Mouse (Mus musculus) ZHBTc4 (cell line): ENCODE measurements around the gene Smyd2.

Experiments
- DNase-seq: peaks from one replicate; pipeline ENCODE4 v3.0.0-alpha.2; 2011; ENCODE audit warnings: low read depth, low spot score

The Smyd2 gene

DNA sequence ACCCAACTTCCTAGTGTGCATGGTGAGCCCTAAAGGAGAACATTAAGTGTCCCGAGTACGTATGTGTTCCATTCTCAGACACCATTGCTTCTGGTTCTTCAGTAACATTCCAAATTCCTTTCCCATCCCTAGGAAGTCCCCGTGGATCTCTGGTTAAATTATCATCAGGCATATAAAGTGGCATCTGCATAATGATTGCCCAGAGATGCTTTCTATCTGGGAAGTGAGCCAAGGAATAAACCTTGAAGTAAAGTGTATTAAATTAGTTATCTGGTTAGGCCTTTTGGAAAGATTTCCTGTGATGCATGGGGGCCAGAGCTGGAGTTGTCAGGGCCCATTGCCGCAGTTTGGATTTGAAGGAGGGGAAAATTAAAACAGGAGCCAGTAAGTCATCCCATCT is 50.1 kb downstream of the Smyd2 start:
- DNase-seq: no peak

DNA sequence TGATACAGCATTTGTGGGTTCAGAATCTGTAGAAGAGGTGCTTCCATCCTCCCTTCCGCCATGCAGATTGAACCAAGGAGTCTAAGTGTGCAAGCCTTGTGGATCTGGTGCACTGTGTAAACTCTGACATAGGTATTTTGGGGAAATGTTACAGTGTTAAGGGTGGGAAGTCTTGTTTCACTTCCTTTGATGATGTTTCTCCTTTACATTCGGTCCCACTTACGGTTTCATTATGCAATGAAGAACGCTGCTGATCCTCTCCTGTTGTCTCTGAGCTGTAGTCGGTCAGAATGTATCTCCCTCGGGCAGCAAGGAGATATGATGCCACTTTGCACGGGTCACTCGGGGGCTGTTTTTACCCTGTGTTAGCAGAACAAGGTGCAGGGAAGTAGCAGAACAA is 50.5 kb downstream of the Smyd2 start:
- DNase-seq: no peak

DNA sequence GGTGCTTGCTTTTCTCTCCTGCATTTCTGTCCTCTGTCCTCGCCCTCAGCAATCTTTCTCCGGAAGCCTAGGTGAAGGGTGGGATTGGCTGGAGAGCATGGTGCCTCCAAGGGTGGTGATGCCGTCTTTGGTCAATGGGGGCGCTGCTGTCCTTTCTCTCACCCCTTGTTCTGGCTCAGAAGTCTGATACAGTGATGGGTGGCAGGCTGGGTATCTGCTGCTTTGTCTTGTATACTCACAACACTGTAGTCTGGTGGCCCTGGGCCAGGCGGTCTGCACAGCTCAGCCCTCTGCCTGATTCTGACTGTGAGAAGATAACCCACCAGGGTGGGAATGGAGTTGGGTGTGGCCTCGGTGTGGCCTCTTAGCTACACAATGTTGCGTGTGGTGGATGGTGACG is 51.6 kb downstream of the Smyd2 start:
- peak; percentile 77 for DNase-seq

DNA sequence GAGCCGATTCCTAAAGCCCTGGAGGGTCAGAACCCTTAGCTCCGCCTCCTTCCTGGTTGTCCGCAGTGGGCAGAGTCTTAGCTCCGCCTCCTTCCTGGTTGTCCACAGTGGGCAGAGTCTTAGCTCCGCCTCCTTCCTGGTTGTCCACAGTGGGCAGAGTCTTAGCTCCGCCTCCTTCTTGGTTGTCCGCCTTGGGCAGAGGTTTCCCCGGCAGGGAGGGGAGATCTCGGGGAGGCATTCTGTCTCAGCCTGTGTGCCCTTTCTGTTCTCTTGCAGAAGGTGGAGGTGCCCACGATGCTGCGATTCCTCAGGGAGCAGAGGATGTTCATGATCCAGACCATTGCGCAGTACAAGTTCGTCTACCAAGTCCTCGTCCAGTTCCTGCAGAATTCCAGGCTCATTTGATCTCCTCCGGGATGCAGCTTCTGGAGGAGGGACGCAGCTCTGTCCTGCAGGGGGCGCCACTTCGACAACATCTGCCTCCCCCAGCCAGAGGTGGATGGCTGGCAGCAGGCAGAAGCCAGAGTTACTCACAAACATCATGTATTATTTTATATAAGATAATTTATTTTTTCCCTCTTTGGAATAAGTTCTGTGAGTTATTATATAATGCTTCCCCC is 52.4 kb downstream of the Smyd2 start:
- peak; percentile 74 for DNase-seq

DNA sequence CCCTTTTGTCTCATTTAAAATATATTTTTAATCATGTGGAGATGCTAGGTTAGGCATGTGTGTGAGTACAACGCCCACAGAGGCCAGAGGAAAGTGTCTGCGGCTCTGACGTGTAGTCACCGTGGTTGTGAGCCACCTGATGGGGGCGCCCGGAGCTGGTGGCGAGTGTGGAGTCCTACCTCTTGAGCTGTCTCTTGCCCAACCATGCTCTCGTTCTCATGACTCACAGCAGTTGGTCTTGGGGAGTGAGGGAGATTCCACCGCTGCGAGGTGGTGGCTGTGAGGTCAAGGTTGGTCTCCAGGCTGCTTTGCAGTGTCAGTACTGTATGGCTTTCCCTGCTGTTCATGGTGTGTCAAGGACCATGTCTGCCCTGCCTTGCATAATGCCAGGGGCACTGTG is 54.1 kb downstream of the Smyd2 start:
- DNase-seq: peak; percentile 74

DNA sequence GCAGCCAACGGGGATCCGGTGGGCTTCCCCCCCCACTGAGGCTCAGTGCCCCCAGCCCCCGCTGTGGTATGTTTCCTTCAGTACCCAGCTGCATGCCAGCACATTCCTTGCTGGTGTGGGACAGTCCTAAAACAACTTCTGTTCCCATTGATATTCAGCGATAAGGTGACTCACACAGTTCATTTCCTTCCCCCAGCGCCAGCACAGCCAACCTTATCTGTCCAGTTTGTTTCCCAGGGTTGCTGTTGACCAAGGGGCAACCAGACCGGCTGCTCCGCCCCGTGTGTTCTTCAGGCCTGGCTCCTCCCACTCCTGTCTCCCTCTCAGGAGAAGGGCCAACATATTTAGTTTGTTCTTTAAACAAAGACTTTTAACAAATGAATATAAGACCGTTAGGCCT is 54.7 kb downstream of the Smyd2 start:
- DNase-seq: no peak

DNA sequence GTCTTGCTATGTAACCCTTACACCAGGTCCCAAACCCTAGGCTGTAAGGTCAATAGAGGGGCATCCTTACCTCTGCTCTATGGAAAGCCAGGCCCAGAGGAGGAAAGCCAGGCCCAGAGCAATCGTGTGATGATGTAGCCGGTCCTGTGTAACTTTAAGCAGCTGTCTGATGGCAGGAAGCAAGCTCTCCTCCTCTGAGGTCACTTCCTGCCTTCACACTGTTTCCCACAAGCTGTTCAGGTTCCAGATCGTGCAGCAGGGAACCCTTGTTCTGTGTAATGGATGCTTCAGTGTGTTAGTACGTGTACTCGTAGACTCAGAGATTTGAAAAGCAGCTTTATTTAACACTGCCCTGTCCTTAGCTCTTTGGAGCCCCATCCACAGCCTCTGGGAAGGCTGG is 55.1 kb downstream of the Smyd2 start:
- DNase-seq: no peak

DNA sequence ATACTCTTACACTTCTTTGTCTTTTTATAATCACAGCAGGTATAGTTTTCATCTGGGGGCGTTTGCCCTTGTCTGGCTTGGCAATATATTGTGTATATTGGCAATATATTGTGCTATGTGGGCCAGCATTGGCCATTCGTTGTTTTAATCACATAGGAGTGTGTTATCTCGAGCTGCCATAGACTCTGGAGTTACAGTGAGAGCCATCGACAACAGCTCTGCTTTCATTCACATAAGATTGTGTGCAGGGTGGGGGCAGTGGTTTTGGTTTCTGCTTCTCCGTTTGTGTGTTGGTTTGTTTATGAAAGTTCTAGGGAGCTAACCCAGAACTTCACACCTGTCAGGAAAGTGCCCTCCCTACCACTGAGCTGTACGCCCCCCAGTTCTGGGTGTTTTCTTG is 55.5 kb downstream of the Smyd2 start:
- no peak for DNase-seq

DNA sequence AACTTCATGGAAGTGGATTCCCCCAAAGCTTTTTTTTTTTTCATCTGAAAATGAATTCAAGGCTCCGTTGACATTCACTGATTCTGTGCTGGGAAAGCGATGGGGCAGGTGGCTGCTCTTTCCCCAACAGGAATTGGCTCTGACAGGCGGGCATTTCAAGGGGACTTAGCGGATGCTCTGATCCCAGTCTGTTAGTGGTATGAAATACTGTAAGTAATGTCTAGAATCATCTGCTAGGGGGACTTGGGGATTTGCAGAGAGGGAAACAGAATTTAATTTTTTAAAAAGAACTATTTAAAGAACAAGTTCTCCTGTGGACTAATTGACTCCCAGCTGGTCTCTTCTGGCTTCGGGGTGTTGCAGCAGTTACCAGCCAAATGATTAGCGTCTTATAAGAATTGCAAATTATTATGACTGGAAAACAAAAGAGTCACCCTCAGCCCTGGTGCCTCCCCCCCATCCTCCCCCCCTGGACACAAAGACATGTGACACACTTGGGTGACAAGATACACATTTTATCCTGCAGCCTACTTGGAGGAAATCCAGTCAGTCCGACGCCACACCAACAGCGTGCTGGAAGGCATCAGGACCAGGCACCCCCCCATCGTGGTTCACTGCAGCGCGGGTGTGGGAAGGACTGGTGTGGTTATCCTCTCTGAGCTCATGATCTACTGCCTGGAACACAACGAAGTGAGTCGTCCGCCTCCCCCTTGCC is 57.2 kb downstream of the Smyd2 start:
- no peak for DNase-seq

DNA sequence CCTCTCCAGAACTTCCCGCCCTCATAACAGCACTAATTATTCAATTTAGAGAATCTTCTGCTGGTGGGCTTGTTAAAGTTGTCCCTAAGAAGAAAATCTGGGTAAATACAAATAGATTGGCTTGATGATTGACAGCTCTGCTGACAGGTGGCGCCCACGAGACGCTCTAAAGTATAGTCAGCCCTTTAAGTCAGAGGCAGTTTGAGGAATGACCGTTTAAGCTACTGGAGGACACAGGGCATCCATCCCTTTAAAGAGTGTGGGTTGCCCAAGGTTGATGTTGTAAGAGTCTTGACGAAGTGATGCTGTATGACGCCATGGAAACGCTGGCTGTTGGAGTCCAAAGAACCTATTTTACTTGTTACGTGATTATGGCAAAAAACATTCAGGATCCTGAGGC is 57.9 kb downstream of the Smyd2 start:
- DNase-seq: no peak

DNA sequence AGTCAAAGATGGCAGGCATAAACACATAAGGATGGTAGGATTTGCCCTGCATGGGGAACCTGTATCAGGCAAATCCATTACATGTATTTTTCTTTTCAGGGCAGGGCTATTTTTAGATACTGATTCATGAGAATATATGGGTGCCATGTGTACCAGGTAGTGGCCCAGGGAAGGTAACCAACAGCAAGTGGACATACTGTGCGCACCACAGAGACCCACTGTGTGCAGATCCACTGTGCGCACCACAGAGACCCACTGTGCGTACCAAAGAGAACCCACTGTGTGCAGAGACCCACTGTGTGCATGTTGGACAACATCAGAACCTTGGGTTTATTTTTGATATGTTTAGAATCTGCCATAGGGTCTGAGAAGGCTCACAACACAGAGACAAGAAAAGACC is 58.4 kb downstream of the Smyd2 start:
- no peak for DNase-seq

DNA sequence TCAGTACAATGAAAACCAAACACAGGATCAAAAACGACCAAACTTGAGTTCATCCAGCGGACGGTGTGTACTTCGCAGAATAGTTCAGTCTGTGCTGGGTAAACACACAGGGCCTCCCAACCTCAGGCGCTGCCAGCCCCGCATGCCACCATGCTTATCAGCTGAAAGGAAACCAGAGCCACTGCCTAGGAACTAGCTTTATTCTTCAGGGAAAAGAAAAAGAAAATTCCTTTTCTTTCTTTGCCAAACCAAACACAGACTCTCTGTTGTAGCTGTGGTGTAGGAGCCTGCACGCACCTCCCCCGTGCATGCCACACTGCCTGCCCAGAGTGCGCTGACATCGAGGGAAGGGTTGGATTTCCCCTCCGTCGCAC is 61.2 kb downstream of the Smyd2 start:
- DNase-seq: no peak

DNA sequence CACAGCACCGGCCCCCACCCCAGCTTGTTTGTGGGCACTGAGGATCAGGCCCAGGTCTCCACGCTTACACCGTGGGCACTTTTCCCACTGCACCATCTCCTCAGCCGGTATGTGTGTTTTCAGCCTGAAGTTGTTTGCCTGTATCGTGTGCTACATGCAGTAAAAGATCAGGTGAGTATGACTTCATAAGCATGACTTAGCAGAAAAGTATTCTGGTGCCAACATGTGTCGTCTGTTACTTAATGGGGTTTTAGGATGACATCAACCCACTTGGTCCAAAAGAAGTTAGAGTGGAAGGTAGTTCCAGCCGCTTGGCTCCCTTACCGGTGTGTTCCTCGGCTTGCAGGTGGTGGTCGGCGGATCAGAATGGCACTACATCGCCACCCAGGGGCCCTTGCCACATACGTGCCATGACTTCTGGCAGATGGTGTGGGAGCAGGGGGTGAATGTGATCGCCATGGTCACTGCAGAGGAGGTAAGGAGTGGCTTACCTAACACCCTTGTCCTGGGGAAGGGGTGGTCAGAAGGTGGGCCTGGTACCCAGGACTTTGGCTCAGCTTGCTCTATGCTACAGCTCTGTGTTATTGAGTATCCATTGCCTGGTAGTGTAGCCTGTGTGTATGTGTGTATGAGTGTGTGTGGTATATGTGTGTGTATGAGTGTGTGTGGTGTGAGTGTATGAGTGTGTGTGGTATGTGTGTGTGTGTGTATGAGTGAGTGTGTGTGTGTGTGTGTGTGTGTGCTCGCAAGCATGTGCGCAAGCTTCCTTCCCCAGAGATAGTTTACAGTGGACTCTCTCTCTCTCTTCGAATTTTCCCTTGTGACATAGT is 61.8 kb downstream of the Smyd2 start:
- DNase-seq: no peak

DNA sequence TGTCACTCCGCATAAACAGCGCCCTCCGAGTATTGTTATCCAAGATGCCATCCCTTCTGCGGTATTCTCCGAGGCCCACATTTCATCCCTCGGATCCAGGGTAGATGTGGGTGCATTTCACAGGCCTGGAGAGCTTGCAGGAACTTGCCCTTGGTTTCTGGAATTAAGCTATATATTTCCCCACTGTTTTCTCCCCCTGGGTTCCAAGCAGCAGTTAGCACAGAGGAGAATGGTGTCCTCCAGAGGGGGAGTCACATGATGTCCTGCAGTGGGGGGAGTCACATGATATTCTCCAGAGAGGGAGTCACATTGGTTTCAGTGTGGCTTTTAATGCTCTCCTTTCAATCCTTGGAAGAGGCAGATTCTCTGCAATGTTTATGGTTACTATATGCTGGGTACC is 63.8 kb downstream of the Smyd2 start:
- no peak for DNase-seq

DNA sequence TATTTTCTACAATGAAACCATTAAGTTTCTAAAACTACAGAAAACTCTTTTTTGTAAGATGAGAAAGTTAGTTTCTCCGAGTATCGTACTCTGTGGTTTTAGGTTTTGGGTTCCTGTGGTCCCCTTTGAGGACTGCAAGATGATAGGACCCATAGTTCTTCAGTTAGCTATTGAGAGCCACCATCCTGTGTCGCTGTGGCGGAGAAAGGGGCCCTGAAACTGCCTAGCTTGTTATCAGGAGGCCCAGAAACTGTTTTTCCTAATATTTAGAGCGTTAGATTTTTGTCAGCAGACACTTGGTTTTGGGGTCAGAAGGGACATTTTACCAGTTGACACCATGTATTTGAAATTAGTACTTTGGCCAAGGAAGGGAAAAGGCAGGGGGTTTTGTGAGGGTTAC is 66.4 kb downstream of the Smyd2 start:
- no peak for DNase-seq

DNA sequence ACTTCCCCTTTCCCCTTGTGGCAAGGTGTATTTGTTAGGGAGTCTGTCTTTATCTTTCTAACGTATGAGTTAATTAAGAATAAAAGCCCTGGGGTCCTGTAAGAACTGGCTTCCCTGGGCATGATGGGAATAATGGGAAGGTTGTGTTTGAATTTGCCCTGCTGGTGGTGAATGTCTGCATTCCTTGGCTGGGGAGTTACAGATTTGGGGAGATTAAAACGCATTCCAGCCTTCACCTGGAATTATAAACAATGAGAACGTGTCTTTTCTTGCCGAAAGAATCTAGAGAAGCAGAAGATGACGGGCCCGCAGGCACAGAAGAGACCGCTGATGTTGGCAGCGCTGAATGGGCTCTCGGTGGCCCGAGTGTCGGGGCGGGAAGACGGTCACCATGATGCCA is 67.5 kb downstream of the Smyd2 start:
- DNase-seq: no peak

DNA sequence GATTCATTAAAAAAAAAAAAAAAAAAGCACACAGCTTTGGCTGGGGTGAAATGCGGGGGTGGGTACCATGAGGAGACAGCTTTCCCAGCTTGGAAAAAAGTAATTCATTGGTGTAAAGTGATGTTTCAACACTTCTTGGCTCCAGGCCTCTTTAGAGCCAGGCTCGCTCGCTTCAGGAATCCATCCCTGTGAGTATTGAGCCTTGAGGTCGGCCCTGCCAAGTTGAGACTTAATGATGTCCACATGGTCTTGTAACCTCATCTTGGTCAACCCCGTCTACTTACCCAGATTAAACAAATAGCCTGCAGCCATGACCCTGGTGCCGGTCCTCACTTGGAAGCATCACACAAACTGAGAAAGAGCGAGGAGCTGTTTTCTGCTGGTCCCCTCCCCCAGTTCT is 69.7 kb downstream of the Smyd2 start:
- no peak for DNase-seq

DNA sequence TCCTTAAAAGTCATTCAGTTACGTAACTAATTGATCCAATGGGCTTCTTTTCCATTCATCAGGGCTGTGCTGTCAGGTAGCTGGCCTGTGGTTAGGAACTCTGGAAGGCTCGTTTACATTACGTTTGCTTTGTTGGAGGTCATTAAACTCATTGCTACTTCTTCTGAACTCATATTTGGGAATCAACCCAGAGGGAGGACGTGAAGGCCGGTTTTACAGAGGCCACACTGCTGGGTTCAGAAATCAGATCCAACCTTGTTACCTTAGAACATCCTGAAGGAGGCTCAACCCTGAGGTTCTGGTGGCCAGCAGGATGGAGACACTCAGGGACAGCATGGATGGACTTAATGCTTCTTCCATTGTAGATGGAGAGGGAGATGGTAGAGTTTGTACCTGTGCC is 70.1 kb downstream of the Smyd2 start:
- DNase-seq: no peak

DNA sequence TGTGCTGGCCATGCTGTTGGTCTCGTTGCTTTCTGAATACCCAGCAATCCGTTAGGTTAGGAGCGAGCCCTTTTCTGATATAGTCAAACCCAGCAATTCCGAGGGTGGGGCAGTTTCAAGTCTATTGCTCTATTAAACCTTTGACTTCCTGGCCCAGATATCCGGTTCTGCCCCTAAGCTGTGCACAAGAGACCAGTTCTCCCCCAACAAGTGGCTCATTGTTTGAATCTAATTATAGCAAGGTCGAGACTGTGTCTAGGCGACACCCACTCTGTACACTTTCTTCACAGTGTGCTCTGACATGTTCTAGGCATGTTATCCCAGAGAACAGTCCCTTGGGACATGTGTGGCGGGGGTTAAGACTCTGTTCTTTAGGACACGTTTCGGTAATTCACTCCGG is 72.6 kb downstream of the Smyd2 start:
- peak; percentile 40 for DNase-seq

DNA sequence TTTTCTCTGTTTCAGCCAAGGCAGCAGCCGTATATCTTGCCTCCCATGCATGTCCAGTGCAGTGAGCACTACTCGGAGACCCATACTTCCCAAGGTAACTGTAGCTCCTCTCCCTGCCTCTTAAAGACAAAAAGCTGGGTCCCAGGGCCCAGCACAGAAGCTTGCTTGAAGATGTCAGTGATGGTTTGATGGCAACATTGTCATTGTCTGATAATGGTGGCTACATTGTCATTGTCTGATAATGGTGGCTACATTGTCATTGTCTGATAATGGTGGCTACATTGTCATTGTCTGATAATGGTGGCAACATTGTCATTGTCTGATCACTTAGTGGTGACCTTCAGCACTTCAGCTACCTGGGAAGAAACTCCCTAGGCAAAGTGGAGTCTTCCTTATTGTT is 75.8 kb downstream of the Smyd2 start:
- DNase-seq: peak; percentile 36

DNA sequence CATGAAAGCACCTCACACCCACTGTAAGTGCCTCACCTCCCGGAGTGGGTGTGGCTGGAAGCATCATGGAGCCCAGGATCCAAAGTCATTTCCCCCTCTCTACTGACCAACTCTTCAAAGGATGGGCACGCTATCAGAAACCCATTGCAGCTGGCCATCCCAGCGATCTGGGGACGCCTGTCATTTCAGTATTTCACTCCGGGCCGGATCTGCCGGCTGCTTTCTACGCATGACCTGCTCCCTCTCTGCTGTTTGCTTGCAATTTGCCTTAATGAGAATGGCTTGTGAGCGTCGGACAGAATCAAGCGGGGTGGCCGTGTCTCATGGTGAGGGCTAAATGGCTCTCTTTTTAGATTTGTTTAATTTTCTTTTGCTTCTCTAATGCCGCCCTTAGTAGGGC is 88.0 kb downstream of the Smyd2 start:
- DNase-seq: no peak

DNA sequence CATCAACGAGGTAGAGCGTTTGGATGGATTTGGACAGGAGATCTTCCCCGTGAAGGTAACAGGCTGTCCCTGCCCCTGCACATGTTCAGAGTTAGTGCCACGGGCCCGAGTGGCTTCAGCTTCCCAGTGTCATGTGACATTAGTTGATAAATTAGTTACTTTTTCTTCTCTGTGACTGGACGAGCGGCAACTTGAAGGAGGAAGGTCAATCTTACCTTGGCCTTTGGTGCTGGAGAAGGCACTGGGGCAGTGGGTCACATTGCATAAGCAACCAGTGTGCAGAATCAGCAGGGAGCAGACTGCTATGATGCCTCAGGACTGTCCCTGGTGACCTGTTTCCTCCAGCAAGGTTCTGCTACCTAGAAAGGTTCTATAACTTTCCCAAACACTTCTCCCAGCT is 88.8 kb downstream of the Smyd2 start:
- no peak for DNase-seq

DNA sequence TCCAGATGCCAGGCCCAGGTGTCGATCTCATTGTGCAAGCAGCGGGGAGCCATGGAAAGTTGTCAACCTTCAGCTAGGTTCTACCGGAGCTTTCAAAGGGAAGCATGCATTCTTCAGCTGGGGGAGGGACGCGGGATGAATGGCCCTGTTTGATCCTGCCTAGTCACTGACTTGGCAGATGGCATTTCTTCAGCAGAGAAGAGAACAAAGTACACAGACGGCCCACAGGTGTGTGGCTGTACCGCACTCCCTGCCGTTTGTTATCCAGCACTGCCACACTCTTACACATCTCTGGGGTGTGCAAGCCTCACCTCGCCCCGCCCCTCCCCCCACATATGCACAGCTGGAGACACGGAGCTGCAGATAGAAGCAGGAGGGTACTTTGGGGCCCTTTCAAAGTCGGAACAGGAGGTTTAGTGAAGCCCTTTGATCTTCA is 91.3 kb downstream of the Smyd2 start:
- DNase-seq: peak; percentile 95
